Comparison of ENCODE assay signal across 8 mouse cellular contexts in genomic region chr6:22356086-22356507, GRCm38 (mm10). TPM values are rescaled to one million over a fixed set of nuclear protein-coding genes. Genes with fewer than 3 reads are reported as not detected.
DNase-seq lines count a peak whose midpoint lies in the region; ATAC-seq and TF ChIP-seq lines count a peak whose summit lies in the region.

Gene Fam3c, minus strand, starts transcription at chr6:22356243.

- H3K36me3 ChIP-seq in heart, embryonic 11.5 days (ENCODE audit: control insufficient read depth, insufficient read depth, low read length) = no peaks in the 10 kb centered on the region
- no peaks in the 10 kb centered on the region for H3K36me3 ChIP-seq in kidney, embryonic 16.5 days (ENCODE audit: insufficient read depth, low read length)
- no peaks in the 10 kb centered on the region for H3K36me3 ChIP-seq in liver, adult 2 months (ENCODE audit: control insufficient read depth, insufficient read depth, low read length)
- H3K36me3 ChIP-seq in myocyte (ENCODE audit: control insufficient read depth, insufficient read depth) = no peaks in the 10 kb centered on the region
- H3K36me3 ChIP-seq in splenic B cell, adult 2 months (ENCODE audit: control insufficient read depth, insufficient read depth, low read length, poor library complexity, severe bottlenecking) = 0 out of 2 replicates have a peak, but pooled peaks cover 2% of the 10 kb centered on the region

- H3K79me2 ChIP-seq in liver, adult 2 months (ENCODE audit: control insufficient read depth, insufficient read depth, low read length) = peaks cover 12% of the 10 kb centered on the region; the same call in 1 of the 2 replicates
- H3K79me2 ChIP-seq in myocyte (ENCODE audit: control insufficient read depth, insufficient read depth) = peaks cover 4% of the 10 kb centered on the region

- H3ac ChIP-seq in myocyte (ENCODE audit: control insufficient read depth, insufficient read length) = peak within 1 kb of the TSS; percentile 35

- peak within 1 kb of the TSS; percentile 90 for H3K9ac ChIP-seq in heart, embryonic 11.5 days (ENCODE audit: low read depth, low read length)
- peak within 1 kb of the TSS; percentile 91 for H3K9ac ChIP-seq in kidney, embryonic 16.5 days (replicated peaks; ENCODE audit: low read length)
- H3K9ac ChIP-seq in liver, adult 2 months (ENCODE audit: low read depth, low read length) = peak within 1 kb of the TSS; percentile 91

- H3K4me1 ChIP-seq in heart, embryonic 11.5 days (ENCODE audit: control insufficient read depth, insufficient read depth, low read length) = peaks cover 6% of the 10 kb centered on the region; the same call in 1 of the 2 replicates
- H3K4me1 ChIP-seq in kidney, embryonic 16.5 days (ENCODE audit: insufficient read depth, low read length) = peaks cover 38% of the 10 kb centered on the region
- H3K4me1 ChIP-seq in liver, adult 2 months (ENCODE audit: control insufficient read depth, insufficient read depth, low read length) = peaks cover 6% of the 10 kb centered on the region

- H3K27me3 ChIP-seq in heart, embryonic 11.5 days (ENCODE audit: control insufficient read depth, insufficient read depth, low read length) = no peaks in the 10 kb centered on the region
- no peaks in the 10 kb centered on the region for H3K27me3 ChIP-seq in kidney, embryonic 16.5 days (ENCODE audit: insufficient read depth, low read length)
- no peaks in the 10 kb centered on the region for H3K27me3 ChIP-seq in liver, adult 2 months (ENCODE audit: control insufficient read depth, insufficient read depth, low read length)
- no peaks in the 10 kb centered on the region for H3K27me3 ChIP-seq in myocyte (ENCODE audit: control insufficient read depth, insufficient read depth, insufficient read length)
- H3K27me3 ChIP-seq in splenic B cell, adult 2 months (ENCODE audit: control insufficient read depth, insufficient read depth, low read length, poor library complexity, severe bottlenecking) = no peaks in the 10 kb centered on the region

- TF ChIP-seq CTCF in liver, adult 2 months (IDR thresholded peaks at IDR 0.05; ENCODE audit: low read depth, low read length) = peak; percentile 88

- DNase-seq in A20 (ENCODE audit: low read depth, low spot score) = peak; percentile 94
- peak; percentile 96 for DNase-seq in brain, adult 2 months (ENCODE audit: low read depth, low spot score)
- DNase-seq in liver, adult 2 months (ENCODE audit: extremely low read depth, low read depth, low spot score) = peak; percentile 71
- DNase-seq in splenic B cell, adult 2 months (ENCODE audit: low read depth, low spot score) = peak; percentile 95

- H3K27ac ChIP-seq in heart, embryonic 11.5 days (ENCODE audit: low read depth, low read length) = peak within 1 kb of the TSS; percentile 46; the same call in 1 of the 2 replicates
- peak within 1 kb of the TSS; percentile 75 for H3K27ac ChIP-seq in kidney, embryonic 16.5 days (ENCODE audit: low read length)
- H3K27ac ChIP-seq in liver, adult 2 months (replicated peaks; ENCODE audit: insufficient read depth, low read depth, low read length) = peak within 1 kb of the TSS; percentile 27

- no peaks in the 10 kb centered on the region for H3K9me3 ChIP-seq in heart, embryonic 11.5 days (replicated peaks; ENCODE audit: control insufficient read depth, low read length)
- H3K9me3 ChIP-seq in kidney, embryonic 16.5 days (ENCODE audit: low read length) = peaks cover 3% of the 10 kb centered on the region

- no peak for TF ChIP-seq POLR2A in liver, adult 2 months (IDR thresholded peaks at IDR 0.05; ENCODE audit: extremely low read depth, insufficient read depth, low read length)
- TF ChIP-seq POLR2A in myocyte (IDR thresholded peaks at IDR 0.05; ENCODE audit: insufficient read length, low read depth) = no peak

- peak within 1 kb of the TSS; percentile 84 for H3K4me3 ChIP-seq in heart, embryonic 11.5 days (ENCODE audit: low read depth, low read length)
- peak within 1 kb of the TSS; percentile 89 for H3K4me3 ChIP-seq in kidney, embryonic 16.5 days (ENCODE audit: low read length)
- peak within 1 kb of the TSS; percentile 65 for H3K4me3 ChIP-seq in liver, adult 2 months (ENCODE audit: insufficient read depth, low read depth, low read length)
- H3K4me3 ChIP-seq in myocyte = peak within 1 kb of the TSS; percentile 30

- under 1% methylated on average over 28 of the region's 38 CpGs for WGBS in heart, embryonic 11.5 days (ENCODE audit: insufficient replicate concordance)
- under 1% methylated on average over 28 of the region's 38 CpGs for WGBS in kidney, embryonic 16.5 days
- WGBS in liver, adult 2 months = 2% methylated on average over 30 of the region's 38 CpGs

- peak within 1 kb of the TSS; percentile 74 for H3K4me2 ChIP-seq in heart, embryonic 11.5 days
- H3K4me2 ChIP-seq in kidney, embryonic 16.5 days (replicated peaks; ENCODE audit: low read depth, low read length) = peak within 1 kb of the TSS; percentile 55
- H3K4me2 ChIP-seq in myocyte (ENCODE audit: low read depth) = peak within 1 kb of the TSS; percentile 83

- ATAC-seq in erythroblast, adult 5-6 weeks (replicated peaks; ENCODE audit: low FRiP score, poor library complexity, severe bottlenecking) = peak; percentile 8; the same call in 1 of the 2 replicates
- ATAC-seq in heart, embryonic 11.5 days (replicated peaks; ENCODE audit: insufficient number of reproducible peaks, low FRiP score, low TSS enrichment) = peak; percentile 96
- peak; percentile 98 for ATAC-seq in kidney, embryonic 16.5 days (ENCODE audit: low FRiP score, low TSS enrichment)

TF ChIP-seq in myocyte, 11 proteins besides CTCF, POLR2A, EP300 and RAD21:
- TF ChIP-seq CEBPB (IDR thresholded peaks at IDR 0.05; ENCODE audit: insufficient read depth, poor library complexity, severe bottlenecking) (no peak), MYOG (IDR thresholded peaks at IDR 0.05; ENCODE audit: control insufficient read depth in 1 of 3, insufficient read depth in 1 of 3, insufficient read length in 2 of 3, low read depth in 2 of 3) (no peak), E2F4 (IDR thresholded peaks at IDR 0.05; ENCODE audit: insufficient read depth) (no peak), MAX (IDR thresholded peaks at IDR 0.05; ENCODE audit: low read depth) (no peak), TCF3 (IDR thresholded peaks at IDR 0.05; ENCODE audit: insufficient read length, low read depth) (no peak), SRF (IDR thresholded peaks at IDR 0.05; ENCODE audit: control insufficient read depth, insufficient read length, low read depth) (no peak), MYOD1 (IDR thresholded peaks at IDR 0.05; ENCODE audit: control insufficient read depth in 1 of 3, insufficient read length in 2 of 3, low read depth in 2 of 3) (no peak), POLR2AphosphoS2 (IDR thresholded peaks at IDR 0.05; ENCODE audit: insufficient read length, low read depth) (no peak), REST (IDR thresholded peaks at IDR 0.05; ENCODE audit: insufficient read depth, insufficient read length) (no peak), TCF12 (IDR thresholded peaks at IDR 0.05; ENCODE audit: insufficient read depth, poor library complexity, severe bottlenecking) (no peak), USF1 (IDR thresholded peaks at IDR 0.05; ENCODE audit: low read depth) (no peak)

RNA-seq across cellular contexts. Expression of gene Fam3c, which starts in this region (rescaled TPM):
- 4.0 and 6.1 TPM in 2 replicates for total RNA-seq in erythroblast, adult 5-6 weeks (2015; ENCODE audit: low replicate concordance)
- total RNA-seq in erythroblast, adult 5-6 weeks (2017; ENCODE audit: low replicate concordance) = 5.4 and 9.1 TPM in 2 replicates
- 47.9 and 58.6 TPM in 2 replicates for polyA plus RNA-seq in heart, embryonic 11.5 days (2014; fragmentation: Nextera tagmentation; extraction: Ambion mirVana)
- 59.1 and 62.0 TPM in 2 replicates for polyA plus RNA-seq in kidney, embryonic 16.5 days (2015; fragmentation: Nextera tagmentation; extraction: Ambion mirVana)
- total RNA-seq in liver, adult 2 months (2014; rRNA removed) = 24.6 and 34.5 TPM in 2 replicates
- polyA plus RNA-seq in liver, adult 2 months (2012; rRNA removed) = 2.8 and 3.1 TPM in 2 replicates
- 19.4 TPM for polyA plus RNA-seq in myocyte (2012; fragmentation: generic; extraction: Trizol)

Comparison
In these comparisons a context has a peak if more than half of its experiments do, and no peak if none do; other contexts are left out.
1. Peak in every context shown above with its lines: DNase-seq, ATAC-seq, H3K4me3 ChIP-seq and H3K27ac ChIP-seq.
2. ATAC-seq: peak in every context shown above with its lines; median percentile 98 in kidney, embryonic 16.5 days; 96 in heart, embryonic 11.5 days; 8 in erythroblast, adult 5-6 weeks.
3. H3K4me3 ChIP-seq: peak in every context shown above with its lines; median percentile 89 in kidney, embryonic 16.5 days; 84 in heart, embryonic 11.5 days; 65 in liver, adult 2 months; 30 in myocyte.